8 mouse cellular contexts compared by ENCODE assay signal in the genomic region with DNA sequence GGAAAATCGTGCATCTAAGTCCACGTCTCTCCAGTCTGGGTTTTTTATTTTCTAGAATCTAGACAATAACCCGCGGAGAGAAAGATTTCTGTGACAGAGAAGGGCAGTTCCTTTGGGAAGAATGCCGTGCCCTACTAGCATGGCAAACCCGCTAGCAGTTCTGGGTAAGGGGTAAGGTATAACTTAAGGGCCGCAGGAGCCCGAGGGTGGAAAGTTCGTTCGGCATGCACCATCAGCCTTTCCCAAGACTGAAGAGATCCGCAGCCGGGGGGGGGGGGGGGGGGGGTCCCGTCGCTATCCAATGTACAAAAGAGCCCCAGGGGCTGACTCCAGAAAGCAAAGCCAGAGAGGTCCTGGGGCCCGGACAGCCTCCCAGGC. TPM values are rescaled to one million over a fixed set of nuclear protein-coding genes. Genes with fewer than 3 reads are reported as not detected.
DNase-seq lines count a peak whose midpoint lies in the region; ATAC-seq and TF ChIP-seq lines count a peak whose summit lies in the region.

No protein-coding gene starts in this region.

- no peaks in the 10 kb centered on the region for H3K27me3 ChIP-seq in kidney, embryonic 15.5 days
- no peaks in the 10 kb centered on the region for H3K27me3 ChIP-seq in E14TG2a.4 (ENCODE audit: insufficient read depth, low read length)
- no peaks in the 10 kb centered on the region for H3K27me3 ChIP-seq in embryonic facial prominence, embryonic 10.5 days (replicated peaks; ENCODE audit: low read depth, poor library complexity, severe bottlenecking)
- no peaks in the 10 kb centered on the region for H3K27me3 ChIP-seq in intestine, embryonic 15.5 days (replicated peaks)
- H3K27me3 ChIP-seq in myocyte (ENCODE audit: control insufficient read depth, insufficient read depth, insufficient read length): no peaks in the 10 kb centered on the region

- H3K4me3 ChIP-seq in kidney, embryonic 15.5 days (replicated peaks): peak overlapping the region; percentile 68
- peak overlapping the region; percentile 83 for H3K4me3 ChIP-seq in E14TG2a.4 (replicated peaks; ENCODE audit: low read length)
- peak overlapping the region; percentile 72 for H3K4me3 ChIP-seq in embryonic facial prominence, embryonic 10.5 days
- peak overlapping the region; percentile 61 for H3K4me3 ChIP-seq in intestine, embryonic 15.5 days (replicated peaks)
- H3K4me3 ChIP-seq in myocyte: peak overlapping the region; percentile 50

- no peak for TF ChIP-seq CTCF in E14TG2a.4 (conservative IDR thresholded peaks at IDR 0.05; ENCODE audit: low read length)

- peak overlapping the region; percentile 87 for H3ac ChIP-seq in myocyte (ENCODE audit: control insufficient read depth, insufficient read length)

- peaks cover 8% of the 10 kb centered on the region for H3K79me2 ChIP-seq in myocyte (ENCODE audit: control insufficient read depth, insufficient read depth)

- DNase-seq in kidney, adult 8-10 months: no peak
- DNase-seq in embryonic facial prominence, embryonic 10.5 days (ENCODE audit: low spot score): no peak
- no peak for DNase-seq in adrenal gland, adult 8-10 months

- H3K4me1 ChIP-seq in kidney, embryonic 15.5 days: no peaks in the 10 kb centered on the region
- 0 out of 2 replicates have a peak, but pooled peaks cover 3% of the 10 kb centered on the region for H3K4me1 ChIP-seq in E14TG2a.4 (replicated peaks; ENCODE audit: low read depth, low read length)
- peaks cover 8% of the 10 kb centered on the region; the same call in 1 of the 2 replicates for H3K4me1 ChIP-seq in embryonic facial prominence, embryonic 10.5 days
- H3K4me1 ChIP-seq in intestine, embryonic 15.5 days (replicated peaks): no peaks in the 10 kb centered on the region

- H3K27ac ChIP-seq in kidney, embryonic 15.5 days: peak overlapping the region; percentile 86
- peak overlapping the region; percentile 91 for H3K27ac ChIP-seq in embryonic facial prominence, embryonic 10.5 days (replicated peaks)
- peak overlapping the region; percentile 56; the same call in 1 of the 2 replicates for H3K27ac ChIP-seq in intestine, embryonic 15.5 days

- H3K9me3 ChIP-seq in kidney, embryonic 15.5 days (replicated peaks): no peaks in the 10 kb centered on the region
- H3K9me3 ChIP-seq in E14TG2a.4 (ENCODE audit: low read length): no peaks in the 10 kb centered on the region
- peaks cover 2% of the 10 kb centered on the region; the same call in 1 of the 2 replicates for H3K9me3 ChIP-seq in embryonic facial prominence, embryonic 10.5 days
- no peaks in the 10 kb centered on the region for H3K9me3 ChIP-seq in intestine, embryonic 15.5 days

- ATAC-seq in kidney, embryonic 15.5 days (replicated peaks; ENCODE audit: low FRiP score): peak; percentile 66; the same call in 1 of the 2 replicates
- ATAC-seq in intestine, embryonic 15.5 days: no peak; the same call in 1 of the 2 replicates
- ATAC-seq in erythroid progenitor cell, adult 5-6 weeks (replicated peaks; ENCODE audit: low FRiP score, poor library complexity, severe bottlenecking): no peak

- peaks cover 14% of the 10 kb centered on the region for H3K36me3 ChIP-seq in kidney, embryonic 15.5 days
- H3K36me3 ChIP-seq in E14TG2a.4 (ENCODE audit: insufficient read depth, low read length): peaks cover 21% of the 10 kb centered on the region
- peaks cover 31% of the 10 kb centered on the region for H3K36me3 ChIP-seq in embryonic facial prominence, embryonic 10.5 days (replicated peaks)
- H3K36me3 ChIP-seq in intestine, embryonic 15.5 days: no peaks in the 10 kb centered on the region
- H3K36me3 ChIP-seq in myocyte (ENCODE audit: control insufficient read depth, insufficient read depth): peaks cover 11% of the 10 kb centered on the region

- H3K4me2 ChIP-seq in kidney, embryonic 15.5 days: peak overlapping the region; percentile 57
- peak overlapping the region; percentile 52 for H3K4me2 ChIP-seq in intestine, embryonic 15.5 days (replicated peaks)
- peak overlapping the region; percentile 72 for H3K4me2 ChIP-seq in myocyte (ENCODE audit: low read depth)

- peak overlapping the region; percentile 75 for H3K9ac ChIP-seq in kidney, embryonic 15.5 days
- peak overlapping the region; percentile 62 for H3K9ac ChIP-seq in intestine, embryonic 15.5 days

- TF ChIP-seq POLR2A in myocyte (IDR thresholded peaks at IDR 0.05; ENCODE audit: insufficient read length, low read depth): no peak

- WGBS in kidney, embryonic 15.5 days: 28% methylated on average over 11 of the region's 15 CpGs
- WGBS in embryonic facial prominence, embryonic 10.5 days: 19% methylated on average over 12 of the region's 15 CpGs
- 27% methylated on average over 14 of the region's 15 CpGs for WGBS in intestine, embryonic 15.5 days

TF ChIP-seq in myocyte, 11 proteins besides CTCF, POLR2A, EP300 and RAD21:
- TF ChIP-seq REST (IDR thresholded peaks at IDR 0.05; ENCODE audit: insufficient read depth, insufficient read length) (no peak), POLR2AphosphoS2 (IDR thresholded peaks at IDR 0.05; ENCODE audit: insufficient read length, low read depth) (no peak), SRF (IDR thresholded peaks at IDR 0.05; ENCODE audit: control insufficient read depth, insufficient read length, low read depth) (no peak), CEBPB (IDR thresholded peaks at IDR 0.05; ENCODE audit: insufficient read depth, poor library complexity, severe bottlenecking) (no peak), MAX (IDR thresholded peaks at IDR 0.05; ENCODE audit: low read depth) (no peak), MYOG (IDR thresholded peaks at IDR 0.05; ENCODE audit: control insufficient read depth in 1 of 3, insufficient read depth in 1 of 3, insufficient read length in 2 of 3, low read depth in 2 of 3) (no peak), TCF12 (IDR thresholded peaks at IDR 0.05; ENCODE audit: insufficient read depth, poor library complexity, severe bottlenecking) (no peak)

RNA-seq across cellular contexts. Expression of a gene that starts 0.6 kb away (rescaled TPM):
- 11.8 and 12.9 TPM in 2 replicates for polyA plus RNA-seq in kidney, embryonic 15.5 days (2015; fragmentation: Nextera tagmentation; extraction: Ambion mirVana)
- polyA plus RNA-seq in embryonic facial prominence, embryonic 10.5 days (2016; fragmentation: Nextera tagmentation; extraction: Ambion mirVana): 19.1 and 20.8 TPM in 2 replicates
- 6.5 and 7.6 TPM in 2 replicates for polyA plus RNA-seq in intestine, embryonic 15.5 days (2015; fragmentation: Nextera tagmentation; extraction: Ambion mirVana)
- polyA plus RNA-seq in myocyte (2012; fragmentation: generic; extraction: Trizol): 2.3 TPM
- 10 to 100 TPM in 3 of 4 experiments, 1 to 10 TPM in 1; 9.8 to 17.7 (median 13.4) TPM for total RNA-seq in adrenal gland, adult 8-10 months (2022)
- 8.3 and 13.4 TPM in 2 replicates for total RNA-seq in erythroid progenitor cell, adult 5-6 weeks (2015; ENCODE audit: low replicate concordance)
- total RNA-seq in erythroid progenitor cell, adult 5-6 weeks (2017; ENCODE audit: low replicate concordance): 2.8 and 4.0 TPM in 2 replicates

RNA-seq across cellular contexts. Expression of a gene that starts 29.5 kb away (rescaled TPM):
- 16.0 and 18.0 TPM in 2 replicates for polyA plus RNA-seq in kidney, embryonic 15.5 days (2015; fragmentation: Nextera tagmentation; extraction: Ambion mirVana)
- polyA plus RNA-seq in embryonic facial prominence, embryonic 10.5 days (2016; fragmentation: Nextera tagmentation; extraction: Ambion mirVana): 17.3 and 17.7 TPM in 2 replicates
- polyA plus RNA-seq in intestine, embryonic 15.5 days (2015; fragmentation: Nextera tagmentation; extraction: Ambion mirVana): 12.0 and 13.7 TPM in 2 replicates
- 5.5 TPM for polyA plus RNA-seq in myocyte (2012; fragmentation: generic; extraction: Trizol)
- 10 to 100 TPM; 15.3 to 17.2 (median 16.2) TPM for total RNA-seq in adrenal gland, adult 8-10 months (2022)
- 1.4 and 21.8 TPM in 2 replicates for total RNA-seq in erythroid progenitor cell, adult 5-6 weeks (2015; ENCODE audit: low replicate concordance)
- total RNA-seq in erythroid progenitor cell, adult 5-6 weeks (2017; ENCODE audit: low replicate concordance): 8.8 TPM in 1 of 2 replicates, not detected in the other
